In genomic region chr5:139921666-139922065, GRCm38 (mm10) we compare ENCODE assay signal across 23 mouse cellular contexts. TPM values are rescaled to one million over a fixed set of nuclear protein-coding genes. Genes with fewer than 3 reads are reported as not detected.
"Had no signal": no experiment of that assay in that cellular context is flagged by ENCODE, and none has a peak within 500 bp of the region (broad histone marks: within the 10 kb centered on the region; RNA-seq: fewer than 3 reads in every experiment).

No protein-coding gene starts in this region.

- DNase-seq: kidney, adult 9 months; kidney, postnatal 14 days; kidney, postnatal 4 days; liver; lung, adult 18-20 months; retina, postnatal 1 day; right cerebral cortex, postnatal 25 days; spleen, adult 18-20 months; thymus, postnatal 25 days had no signal

- H3K27ac ChIP-seq: limb, embryonic 10.5 days; limb, embryonic 13.5 days; liver, embryonic 12.5 days; liver, embryonic 15.5 days; macrophage; midbrain, embryonic 10.5 days; midbrain, embryonic 13.5 days; neural tube, embryonic 13.5 days; stomach, embryonic 15.5 days had no signal

- H3K4me1 ChIP-seq: limb, embryonic 10.5 days; limb, embryonic 13.5 days; liver, embryonic 12.5 days; liver, embryonic 15.5 days; megakaryocyte, embryonic 14.5 days; midbrain, embryonic 10.5 days; midbrain, embryonic 13.5 days; stomach, embryonic 15.5 days had no signal

- H3K4me3 ChIP-seq: limb, embryonic 10.5 days; limb, embryonic 13.5 days; liver, embryonic 12.5 days; liver, embryonic 15.5 days; megakaryocyte, embryonic 14.5 days; midbrain, embryonic 10.5 days; midbrain, embryonic 13.5 days; myocyte; neural tube, embryonic 13.5 days; stomach, embryonic 15.5 days had no signal

- ATAC-seq: liver, embryonic 12.5 days; midbrain, embryonic 13.5 days; midbrain, embryonic 16.5 days had no signal

RNA-seq across cellular contexts. Expression of gene Elfn1, which starts 13.9 kb away (rescaled TPM):
- total RNA-seq: monocyte, adult 5-6 weeks; neutrophil, adult 5-6 weeks had no signal
- polyA plus RNA-seq: macrophage had no signal
